Mouse (Mus musculus): ENCODE results near the gene Cisd3.
A peak's percentile ranks its signal among the peaks of the same experiment; 100 is the strongest.
"Not testable (repeated sequence)": the region's sequence is repeated elsewhere in the genome, so short reads cannot be mapped to it uniquely, and the experiment has no call there.

The Cisd3 gene

GRCm38 (mm10) chr11:97686322-97686908 is 789 bp downstream of the Cisd3 start:
- DNase-seq (ENCODE audit: low read depth, low spot score) = no peak

- no peak for DNase-seq (ENCODE audit: low read depth, low spot score)
These were observed 1.4 kb downstream of the Cisd3 start for GRCm38 (mm10) chr11:97687061-97687460.

GRCm38 (mm10) chr11:97689861-97690260 is 4.2 kb downstream of the Cisd3 start:
- peak; percentile 56 for DNase-seq (ENCODE audit: low read depth, low spot score)

GRCm38 (mm10) chr11:97694435-97694834 is 8.8 kb downstream of the Cisd3 start:
- no peak for DNase-seq (ENCODE audit: low read depth, low spot score)

- DNase-seq (ENCODE audit: low read depth, low spot score) = no peak
These were observed 9.5 kb downstream of the Cisd3 start for GRCm38 (mm10) chr11:97694921-97695711.

- no peak for DNase-seq (ENCODE audit: low read depth, low spot score)
These were observed 10.2 kb downstream of the Cisd3 start for GRCm38 (mm10) chr11:97695712-97696401.

- DNase-seq (ENCODE audit: low read depth, low spot score) = no peak
These were observed 11.0 kb downstream of the Cisd3 start for GRCm38 (mm10) chr11:97696669-97697068.

GRCm38 (mm10) chr11:97697199-97697890 is 11.7 kb downstream of the Cisd3 start:
- DNase-seq (ENCODE audit: low read depth, low spot score) = no peak

- no peak for DNase-seq (ENCODE audit: low read depth, low spot score)
These were observed 12.4 kb downstream of the Cisd3 start for GRCm38 (mm10) chr11:97697891-97698529.

- DNase-seq (ENCODE audit: low read depth, low spot score) = peak; percentile 45
These were observed 13.3 kb downstream of the Cisd3 start for GRCm38 (mm10) chr11:97698741-97699611.

- peak; percentile 51 for DNase-seq (ENCODE audit: low read depth, low spot score)
These were observed 14.0 kb downstream of the Cisd3 start for GRCm38 (mm10) chr11:97699626-97700002.

GRCm38 (mm10) chr11:97700003-97700745 is 14.5 kb downstream of the Cisd3 start, which contains the start of gene Pcgf2:
Gene Pcgf2 (minus strand): TSS chr11:97700497.
- peak; percentile 76 for DNase-seq (ENCODE audit: low read depth, low spot score)

GRCm38 (mm10) chr11:97700746-97701580 is 15.3 kb downstream of the Cisd3 start:
- DNase-seq (ENCODE audit: low read depth, low spot score) = no peak

- DNase-seq (ENCODE audit: low read depth, low spot score) = no peak
These were observed 16.2 kb downstream of the Cisd3 start for GRCm38 (mm10) chr11:97701581-97702392.

- peak; percentile 92 for DNase-seq (ENCODE audit: low read depth, low spot score)
These were observed 16.7 kb downstream of the Cisd3 start for GRCm38 (mm10) chr11:97702393-97702745.

GRCm38 (mm10) chr11:97703039-97703826 is 17.6 kb downstream of the Cisd3 start, which contains the start of gene Psmb3:
Gene Psmb3 (plus strand): TSS chr11:97703399.
- peak; percentile 99 for DNase-seq (ENCODE audit: low read depth, low spot score)

- DNase-seq (ENCODE audit: low read depth, low spot score) = not testable (repeated sequence)
These were observed 24.4 kb downstream of the Cisd3 start for GRCm38 (mm10) chr11:97710067-97710466.

Measured in CD4-positive helper T cell, adult 2 months (primary cell).